ENCODE assay signal across 12 mouse cellular contexts in the genomic region with DNA sequence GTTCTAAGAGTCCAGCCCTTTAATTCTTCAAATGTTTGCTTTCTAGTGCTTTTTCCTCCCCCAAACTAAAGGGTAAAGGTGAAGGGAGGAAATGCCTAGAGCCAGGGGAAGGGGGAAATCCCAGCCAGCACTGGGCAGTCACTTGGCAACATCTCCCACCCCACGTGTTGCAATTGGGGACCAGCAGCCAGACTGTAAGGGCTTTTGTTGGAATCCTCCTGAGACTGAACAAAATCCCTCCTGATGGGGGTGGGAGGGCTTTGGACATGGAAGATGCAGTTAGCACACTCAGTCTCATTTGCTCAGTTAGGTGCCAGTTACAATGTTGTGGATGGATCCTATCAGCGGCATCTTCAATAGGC. TPM values are rescaled to one million over a fixed set of nuclear protein-coding genes. Genes with fewer than 3 reads are reported as not detected.
DNase-seq lines count a peak whose midpoint lies in the region; ATAC-seq and TF ChIP-seq lines count a peak whose summit lies in the region.
"Had no signal": no experiment of that assay in that cellular context is flagged by ENCODE, and none has a peak within 500 bp of the region (broad histone marks: within the 10 kb centered on the region; RNA-seq: fewer than 3 reads in every experiment).

No protein-coding gene starts in this region.

- ATAC-seq in kidney, postnatal 0 days (replicated peaks; ENCODE audit: low FRiP score, low read depth) = no peak
- no peak for ATAC-seq in stomach, embryonic 16.5 days (ENCODE audit: insufficient read depth, low FRiP score)
- ATAC-seq in stomach, postnatal 0 days (ENCODE audit: low FRiP score, low TSS enrichment) = no peak
- ATAC-seq: intestine, postnatal 0 days had no signal

- no peaks in the 10 kb centered on the region for H3K27me3 ChIP-seq in kidney, postnatal 0 days (ENCODE audit: insufficient read depth, low read length)
- H3K27me3 ChIP-seq in stomach, embryonic 16.5 days (ENCODE audit: control insufficient read depth, insufficient read depth, low read length) = no peaks in the 10 kb centered on the region
- no peaks in the 10 kb centered on the region for H3K27me3 ChIP-seq in stomach, postnatal 0 days (ENCODE audit: control insufficient read depth, insufficient read depth, low read length)
- no peaks in the 10 kb centered on the region for H3K27me3 ChIP-seq in limb, embryonic 10.5 days (ENCODE audit: low read depth, poor library complexity, severe bottlenecking)

- H3K9me3 ChIP-seq in kidney, postnatal 0 days (replicated peaks; ENCODE audit: low read length) = no peaks in the 10 kb centered on the region
- H3K9me3 ChIP-seq in stomach, embryonic 16.5 days (replicated peaks; ENCODE audit: control insufficient read depth, low read length) = no peaks in the 10 kb centered on the region
- no peaks in the 10 kb centered on the region for H3K9me3 ChIP-seq in stomach, postnatal 0 days (ENCODE audit: control insufficient read depth, low read length)
- no peaks in the 10 kb centered on the region for H3K9me3 ChIP-seq in limb, embryonic 10.5 days (replicated peaks)

- no peak for TF ChIP-seq POLR2A in olfactory bulb, adult 2 months (IDR thresholded peaks at IDR 0.05; ENCODE audit: insufficient read depth, low read depth, low read length)

- TF ChIP-seq CTCF in kidney, postnatal 0 days (IDR thresholded peaks at IDR 0.05; ENCODE audit: low read depth) = no peak
- no peak for TF ChIP-seq CTCF in stomach, postnatal 0 days (IDR thresholded peaks at IDR 0.05; ENCODE audit: low read depth)
- no peak for TF ChIP-seq CTCF in olfactory bulb, adult 2 months (IDR thresholded peaks at IDR 0.05; ENCODE audit: insufficient read depth, low read depth, low read length)

- peaks cover 9% of the 10 kb centered on the region; the same call in 1 of the 2 replicates for H3K4me1 ChIP-seq in kidney, postnatal 0 days (replicated peaks; ENCODE audit: insufficient read depth, low read length)
- H3K4me1 ChIP-seq in stomach, embryonic 16.5 days (ENCODE audit: control insufficient read depth, insufficient read depth, low read length) = peaks cover 17% of the 10 kb centered on the region
- H3K4me1 ChIP-seq in stomach, postnatal 0 days (replicated peaks; ENCODE audit: control insufficient read depth, insufficient read depth) = no peaks in the 10 kb centered on the region
- H3K4me1 ChIP-seq in limb, embryonic 10.5 days = peaks cover 48% of the 10 kb centered on the region
- peaks cover 6% of the 10 kb centered on the region for H3K4me1 ChIP-seq in olfactory bulb, adult 2 months (ENCODE audit: control insufficient read depth, insufficient read depth, low read length)

- no peak overlapping the region for H3K4me2 ChIP-seq in kidney, postnatal 0 days (ENCODE audit: low read length)
- H3K4me2 ChIP-seq in stomach, embryonic 16.5 days (ENCODE audit: low read depth, low read length) = no peak overlapping the region
- H3K4me2 ChIP-seq in stomach, postnatal 0 days (replicated peaks; ENCODE audit: low read depth) = no peak overlapping the region

- WGBS in kidney, postnatal 0 days = 54% methylated on average over 2 of the region's 2 CpGs
- WGBS in stomach, embryonic 16.5 days = 43% methylated on average over 2 of the region's 2 CpGs
- 44% methylated on average over 2 of the region's 2 CpGs for WGBS in stomach, postnatal 0 days
- WGBS in limb, embryonic 10.5 days = 51% methylated on average over 2 of the region's 2 CpGs
- WGBS in olfactory bulb, adult 2 months = 40% methylated on average over 2 of the region's 2 CpGs

- no peaks in the 10 kb centered on the region for H3K36me3 ChIP-seq in kidney, postnatal 0 days (ENCODE audit: insufficient read depth, low read length)
- H3K36me3 ChIP-seq in stomach, embryonic 16.5 days (ENCODE audit: control insufficient read depth, insufficient read depth, low read length) = no peaks in the 10 kb centered on the region
- peaks cover 4% of the 10 kb centered on the region; the same call in 1 of the 2 replicates for H3K36me3 ChIP-seq in stomach, postnatal 0 days (ENCODE audit: control insufficient read depth, insufficient read depth, low read length)
- no peaks in the 10 kb centered on the region for H3K36me3 ChIP-seq in limb, embryonic 10.5 days

- DNase-seq in kidney, postnatal 0 days (ENCODE audit: low spot score) = no peak
- DNase-seq in kidney, adult 18-20 months = no peak
- DNase-seq in stomach, postnatal 0 days (ENCODE audit: low spot score) = no peak
- no peak for DNase-seq in limb, embryonic 10.5 days (ENCODE audit: low spot score)
- DNase-seq in frontal cortex, postnatal 25 days (ENCODE audit: low spot score in 2 of 2) = no peak
- no peak for DNase-seq in B cell, adult 2 months
- DNase-seq: heart, adult 11 months had no signal

- no peak for TF ChIP-seq EP300 in stomach, postnatal 0 days (optimal IDR thresholded peaks at IDR 0.05)

- H3K27ac ChIP-seq in kidney, postnatal 0 days = 0 out of 2 replicates have a peak overlapping the region, but pooled peaks have one; percentile 25
- 0 out of 2 replicates have a peak overlapping the region, but pooled peaks have one; percentile 47 for H3K27ac ChIP-seq in stomach, embryonic 16.5 days (ENCODE audit: low read length)
- no peak overlapping the region for H3K27ac ChIP-seq in stomach, postnatal 0 days (replicated peaks)
- peak overlapping the region; percentile 76 for H3K27ac ChIP-seq in limb, embryonic 10.5 days
- peak overlapping the region; percentile 64; the same call in 1 of the 2 replicates for H3K27ac ChIP-seq in olfactory bulb, adult 2 months (ENCODE audit: insufficient read depth, low read depth, low read length)

- H3K4me3 ChIP-seq in kidney, postnatal 0 days (replicated peaks; ENCODE audit: low read depth, low read length) = no peak overlapping the region
- H3K4me3 ChIP-seq in stomach, embryonic 16.5 days (replicated peaks; ENCODE audit: low read length) = no peak overlapping the region
- H3K4me3 ChIP-seq in stomach, postnatal 0 days (ENCODE audit: low read depth, low read length) = no peak overlapping the region
- H3K4me3 ChIP-seq in limb, embryonic 10.5 days = no peak overlapping the region
- H3K4me3 ChIP-seq in olfactory bulb, adult 2 months (ENCODE audit: insufficient read depth, low read depth, low read length) = no peak overlapping the region

- no peak overlapping the region for H3K9ac ChIP-seq in kidney, postnatal 0 days (ENCODE audit: low read depth, low read length)
- no peak overlapping the region for H3K9ac ChIP-seq in stomach, embryonic 16.5 days (ENCODE audit: low read length)
- H3K9ac ChIP-seq in stomach, postnatal 0 days (ENCODE audit: low read length) = no peak overlapping the region

RNA-seq across cellular contexts. Expression of gene Lax1, which starts 23.1 kb away (rescaled TPM):
- polyA plus RNA-seq in kidney, postnatal 0 days (2015; fragmentation: Nextera tagmentation; extraction: Ambion mirVana) = 0.58 and 0.61 TPM in 2 replicates
- polyA plus RNA-seq in stomach, embryonic 16.5 days (2015; fragmentation: Nextera tagmentation; extraction: Ambion mirVana) = 0.63 and 1.1 TPM in 2 replicates
- polyA plus RNA-seq in stomach, postnatal 0 days (2015; fragmentation: Nextera tagmentation; extraction: Ambion mirVana) = 0.16 and 0.38 TPM in 2 replicates
- 0.62 and 0.75 TPM in 2 replicates for polyA plus RNA-seq in limb, embryonic 10.5 days (2016; fragmentation: Nextera tagmentation; extraction: Ambion mirVana)
- polyA plus RNA-seq in olfactory bulb, adult 2 months (2012; ENCODE audit: insufficient read depth, insufficient read length, low replicate concordance, missing spikeins) = not detected in 2 replicates

RNA-seq across cellular contexts. Expression of gene Gm38394, which starts 51.9 kb away (rescaled TPM):
- polyA plus RNA-seq in kidney, postnatal 0 days (2015; fragmentation: Nextera tagmentation; extraction: Ambion mirVana) = 3.5 and 3.8 TPM in 2 replicates
- 5.3 and 6.2 TPM in 2 replicates for polyA plus RNA-seq in stomach, embryonic 16.5 days (2015; fragmentation: Nextera tagmentation; extraction: Ambion mirVana)
- polyA plus RNA-seq in stomach, postnatal 0 days (2015; fragmentation: Nextera tagmentation; extraction: Ambion mirVana) = 2.4 and 2.7 TPM in 2 replicates
- polyA plus RNA-seq in limb, embryonic 10.5 days (2016; fragmentation: Nextera tagmentation; extraction: Ambion mirVana) = 5.0 and 6.2 TPM in 2 replicates
- polyA plus RNA-seq in olfactory bulb, adult 2 months (2012; ENCODE audit: insufficient read depth, insufficient read length, low replicate concordance, missing spikeins) = 61.0 TPM in 1 of 2 replicates, not detected in the other

RNA-seq across cellular contexts. Expression of gene Zbed6, which starts 52.3 kb away (rescaled TPM):
- not detected in 2 replicates for polyA plus RNA-seq in kidney, postnatal 0 days (2015; fragmentation: Nextera tagmentation; extraction: Ambion mirVana)
- not detected in 2 replicates for polyA plus RNA-seq in stomach, embryonic 16.5 days (2015; fragmentation: Nextera tagmentation; extraction: Ambion mirVana)
- not detected in 2 replicates for polyA plus RNA-seq in stomach, postnatal 0 days (2015; fragmentation: Nextera tagmentation; extraction: Ambion mirVana)
- polyA plus RNA-seq in limb, embryonic 10.5 days (2016; fragmentation: Nextera tagmentation; extraction: Ambion mirVana) = not detected in 2 replicates
- not detected in 2 replicates for polyA plus RNA-seq in olfactory bulb, adult 2 months (2012; ENCODE audit: insufficient read depth, insufficient read length, low replicate concordance, missing spikeins)
- polyA plus RNA-seq: embryonic facial prominence, embryonic 11.5 days; neural tube, embryonic 11.5 days had no signal
